Mouse (Mus musculus): ENCODE data around the gene Paox.
A peak's percentile ranks its signal among the peaks of the same experiment; 100 is the strongest.

Gene Paox

DNA sequence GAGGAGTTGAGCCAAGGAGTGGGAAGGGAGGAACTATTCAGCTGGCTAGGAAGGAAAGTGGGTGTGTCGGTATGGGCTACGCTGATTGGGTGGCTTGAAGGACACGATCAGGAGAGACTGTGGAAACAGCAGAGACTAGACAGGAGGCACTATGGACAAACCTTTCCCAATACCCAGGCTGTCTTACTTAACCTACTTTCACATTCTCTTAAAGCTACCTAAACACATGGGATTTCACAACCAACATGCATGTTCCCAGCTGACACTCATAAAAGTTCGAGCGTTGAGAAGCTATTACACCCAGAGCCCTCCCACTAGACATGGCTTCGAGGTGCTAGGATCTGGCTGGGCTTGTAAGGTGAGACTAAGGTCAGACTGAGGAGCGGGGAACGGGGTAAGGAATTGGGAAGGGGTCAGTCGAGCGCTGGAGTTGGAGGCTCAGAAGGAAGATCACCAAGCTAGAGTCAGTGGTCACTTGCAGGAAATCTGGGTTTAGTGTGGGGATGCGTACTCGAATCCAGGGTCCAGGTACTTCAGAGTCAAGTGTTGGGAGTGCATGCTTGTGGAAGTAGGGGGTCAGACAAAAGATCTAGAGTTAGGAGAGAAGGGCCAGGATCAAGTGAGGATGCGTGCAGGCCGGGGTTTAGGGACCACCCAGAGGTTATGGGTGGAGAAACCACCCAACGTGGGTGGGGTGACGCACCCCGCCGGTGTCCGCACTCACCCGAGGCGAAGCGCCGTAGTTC is at the start of gene Paox:
Gene Paox, plus strand, starts transcription at position 217 of the 746 bp plus-strand sequence.
- peak; percentile 85 for DNase-seq (ENCODE audit: low read depth, low spot score)

DNA sequence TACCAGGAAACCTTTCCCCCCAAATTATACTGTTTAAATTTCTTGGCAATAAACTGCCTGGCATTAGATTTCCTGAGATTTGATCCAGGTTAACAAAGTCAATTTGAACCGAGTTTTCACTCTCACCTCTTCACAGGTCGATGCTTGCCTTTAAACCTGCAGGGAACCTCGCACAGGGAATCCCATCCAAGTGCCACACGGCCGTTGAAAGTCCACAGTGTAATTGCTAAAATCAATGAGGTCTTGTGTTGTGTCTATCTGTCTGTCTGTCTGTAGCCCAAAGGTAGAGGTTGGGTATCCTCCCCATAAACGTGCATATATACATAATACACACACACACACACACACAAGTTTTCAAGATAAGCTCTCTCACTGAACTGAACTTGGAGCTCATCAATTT is 48.2 kb upstream of the Paox start:
- no peak for DNase-seq (ENCODE audit: low read depth, low spot score)

DNA sequence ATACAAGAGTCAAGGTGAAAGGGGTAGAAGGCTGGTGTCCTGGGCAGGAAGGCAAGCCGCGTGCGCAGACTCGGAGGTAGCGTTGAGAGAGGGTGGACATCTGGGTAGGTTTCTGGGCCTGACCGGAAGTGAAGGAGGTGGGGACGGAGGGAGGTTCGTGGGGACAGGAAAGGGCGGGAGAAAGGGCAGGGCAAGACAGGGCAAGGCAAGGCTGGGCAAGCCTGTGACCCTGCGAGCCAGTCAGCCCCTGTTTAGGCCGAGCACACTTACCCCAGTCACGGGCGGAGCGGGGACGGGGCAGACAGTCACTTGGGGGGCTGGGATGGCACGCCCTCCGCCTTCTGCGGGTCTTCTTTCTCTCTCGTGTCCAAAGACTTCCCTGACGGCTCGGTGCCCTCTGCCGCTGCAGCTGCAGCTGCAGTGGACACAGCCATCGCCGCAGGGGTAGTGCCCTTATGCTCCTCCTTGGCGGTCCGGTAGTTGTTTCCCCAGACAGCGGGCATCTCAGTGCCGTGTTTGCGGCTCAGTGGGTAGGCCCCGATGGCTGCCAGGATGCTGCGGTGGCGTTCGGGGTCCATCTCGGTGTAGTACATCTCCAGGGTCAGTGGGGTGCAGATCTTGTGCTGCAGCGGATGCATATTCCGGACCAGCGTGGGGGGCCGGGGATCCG is 45.4 kb upstream of the Paox start:
- no peak for DNase-seq (ENCODE audit: low read depth, low spot score)

DNA sequence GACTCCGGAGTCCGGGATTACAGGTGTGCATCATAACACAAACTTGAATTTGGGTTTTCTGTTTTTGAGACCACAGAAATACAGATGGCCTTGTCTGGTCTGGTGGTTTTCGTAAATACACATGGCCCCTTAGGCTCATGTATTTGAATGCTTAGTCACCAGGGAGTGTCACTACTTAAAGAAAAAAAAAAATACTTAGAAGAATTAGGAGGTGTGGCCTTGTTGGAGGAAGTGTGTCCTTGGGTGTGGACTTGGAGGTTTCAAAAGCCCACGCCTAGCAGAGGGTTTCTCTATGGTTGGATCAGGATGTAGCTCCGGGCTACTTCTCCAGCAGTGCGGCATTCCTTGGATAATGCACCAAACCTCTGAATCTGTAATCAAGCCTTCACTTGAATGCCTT is 37.9 kb upstream of the Paox start:
- DNase-seq (ENCODE audit: low read depth, low spot score), result peak; percentile 65

DNA sequence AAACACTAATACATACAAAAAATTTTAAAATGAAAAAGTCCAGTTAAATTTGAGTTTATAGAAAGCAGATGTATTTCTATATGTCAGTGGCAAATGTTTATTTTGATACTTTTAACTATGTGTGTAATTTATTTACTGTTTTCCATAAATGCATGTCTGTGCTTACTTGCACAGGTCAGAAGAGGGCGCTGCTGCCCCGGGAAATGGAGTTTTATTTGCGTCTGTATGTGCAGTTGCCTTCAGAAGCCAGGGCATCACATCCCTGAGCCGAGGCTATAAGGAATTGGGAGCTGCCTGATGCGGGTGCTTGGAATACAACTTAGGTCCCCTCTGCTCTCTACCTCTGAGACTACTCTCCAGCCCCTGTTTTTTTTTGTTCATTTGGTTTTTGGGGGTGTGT is 36.9 kb upstream of the Paox start:
- DNase-seq (ENCODE audit: low read depth, low spot score), result peak; percentile 82

DNA sequence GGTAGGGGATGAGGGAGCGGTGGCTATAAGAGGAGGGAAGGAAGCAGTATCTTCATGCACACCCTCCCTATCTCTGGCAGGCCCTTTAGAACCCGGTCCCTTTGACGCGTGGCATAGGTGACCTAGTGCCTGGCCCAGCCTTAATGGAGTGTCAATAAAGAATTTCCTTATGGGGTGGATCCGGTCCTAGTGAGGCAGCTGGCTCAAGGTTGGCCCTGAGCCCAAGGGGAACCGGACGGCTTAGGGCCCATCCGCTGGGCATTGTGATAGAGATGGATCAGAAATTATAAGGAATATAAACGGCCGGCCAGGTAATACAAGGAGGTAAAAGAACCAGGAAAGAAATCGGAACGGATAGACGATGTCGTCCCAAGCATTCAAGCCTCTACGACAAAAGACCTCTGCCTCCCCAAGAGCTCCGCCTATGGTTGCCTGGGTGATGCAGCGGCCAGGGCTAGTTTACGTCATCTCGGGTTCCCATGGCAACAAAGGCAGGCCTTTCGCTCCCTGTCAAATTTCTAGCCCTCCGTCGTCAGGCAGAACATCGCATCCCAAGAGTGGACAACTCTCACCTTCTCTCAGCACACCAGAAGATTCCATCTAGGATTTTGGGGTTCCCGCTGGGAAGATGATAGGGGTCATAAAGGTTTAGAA is 35.0 kb upstream of the Paox start:
- peak; percentile 92 for DNase-seq (ENCODE audit: low read depth, low spot score)

DNA sequence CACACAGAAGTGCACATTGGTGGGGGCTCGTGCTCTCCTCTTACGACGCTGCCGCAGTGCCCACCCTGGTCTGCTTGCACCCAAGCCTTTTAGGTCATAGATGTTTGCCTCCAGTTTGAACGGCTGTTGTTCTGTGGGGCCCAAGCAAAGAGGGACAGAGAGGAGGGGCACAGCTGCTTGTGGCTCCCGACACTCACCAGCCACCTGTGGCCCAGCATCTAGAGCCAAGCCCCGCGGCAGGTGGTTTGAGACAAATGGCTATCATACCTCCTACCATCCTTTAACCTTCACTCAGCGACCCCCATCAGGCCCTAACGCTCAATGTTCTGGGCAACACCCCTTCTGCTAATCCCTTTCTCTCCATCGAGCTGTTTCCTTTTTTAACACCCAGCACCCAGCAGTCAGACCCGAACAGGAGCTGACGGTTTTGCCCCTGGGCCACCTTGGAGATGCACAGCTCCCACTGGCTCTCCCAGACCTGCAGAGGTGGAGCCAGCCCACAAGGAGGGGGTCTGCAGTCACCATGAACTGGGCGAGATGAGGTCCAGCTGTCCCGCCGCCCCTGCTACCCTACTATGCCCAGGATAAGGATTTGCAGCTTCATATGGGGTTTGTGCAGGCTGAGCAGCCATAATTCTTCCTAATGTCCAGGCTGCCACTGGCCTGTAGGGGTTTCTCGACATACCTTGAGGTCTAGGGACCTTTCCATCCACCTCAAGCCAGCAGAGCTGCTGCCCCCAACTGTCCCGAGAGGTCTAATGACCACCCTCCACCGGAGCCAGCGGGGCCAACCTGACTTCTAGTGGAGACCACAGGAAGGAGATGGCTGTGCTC is 34.0 kb upstream of the Paox start:
- DNase-seq (ENCODE audit: low read depth, low spot score), result no peak

DNA sequence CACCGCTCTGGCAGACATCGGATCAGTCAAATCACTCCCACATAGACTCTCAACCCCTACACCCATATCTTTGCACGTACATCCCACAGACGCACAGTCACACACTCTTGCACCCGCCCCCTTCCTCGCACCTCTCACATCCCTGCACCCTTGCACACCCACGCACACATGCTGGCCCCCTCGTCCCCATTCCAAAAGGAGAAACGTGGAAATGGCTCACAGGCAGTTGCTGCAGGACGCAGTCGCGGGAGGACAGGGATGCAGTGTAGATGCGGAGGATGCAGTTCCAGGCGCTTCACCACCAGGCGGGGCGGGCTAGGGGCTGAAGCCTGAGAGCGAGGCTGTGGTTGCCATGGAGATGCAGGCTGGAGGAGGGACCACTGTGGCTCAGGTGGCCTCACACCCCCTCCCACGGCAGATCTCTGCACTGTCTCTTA is 33.3 kb upstream of the Paox start, which contains the start of gene Caly:
Gene Caly, minus strand, starts transcription at position 307 of the 437 bp plus-strand sequence.
- DNase-seq (ENCODE audit: low read depth, low spot score), result peak; percentile 91

GRCm38 (mm10) chr7:140090601-140091000 is 25.0 kb upstream of the Paox start:
- no peak for DNase-seq (ENCODE audit: low read depth, low spot score)

- DNase-seq (ENCODE audit: low read depth, low spot score), result no peak
Measured at GRCm38 (mm10) chr7:140092924-140093528, 22.6 kb upstream of the Paox start, which contains the start of gene Prap1. Prap1 (plus strand) TSS chr7:140093395.

- DNase-seq (ENCODE audit: low read depth, low spot score), result no peak
Measured at GRCm38 (mm10) chr7:140094954-140095353, 20.6 kb upstream of the Paox start.

- DNase-seq (ENCODE audit: low read depth, low spot score), result no peak
Measured at GRCm38 (mm10) chr7:140095556-140095955, 20.0 kb upstream of the Paox start.

GRCm38 (mm10) chr7:140096055-140096454 is 19.5 kb upstream of the Paox start:
- no peak for DNase-seq (ENCODE audit: low read depth, low spot score)

GRCm38 (mm10) chr7:140098466-140098865 is 17.1 kb upstream of the Paox start:
- DNase-seq (ENCODE audit: low read depth, low spot score), result no peak

GRCm38 (mm10) chr7:140101498-140101897 is 14.1 kb upstream of the Paox start:
- DNase-seq (ENCODE audit: low read depth, low spot score), result no peak

- peak; percentile 93 for DNase-seq (ENCODE audit: low read depth, low spot score)
Measured at GRCm38 (mm10) chr7:140101993-140102860, 13.4 kb upstream of the Paox start, which contains the start of gene Fuom. Fuom (minus strand) TSS chr7:140102441.

- no peak for DNase-seq (ENCODE audit: low read depth, low spot score)
Measured at GRCm38 (mm10) chr7:140104009-140104408, 11.6 kb upstream of the Paox start.

DNA sequence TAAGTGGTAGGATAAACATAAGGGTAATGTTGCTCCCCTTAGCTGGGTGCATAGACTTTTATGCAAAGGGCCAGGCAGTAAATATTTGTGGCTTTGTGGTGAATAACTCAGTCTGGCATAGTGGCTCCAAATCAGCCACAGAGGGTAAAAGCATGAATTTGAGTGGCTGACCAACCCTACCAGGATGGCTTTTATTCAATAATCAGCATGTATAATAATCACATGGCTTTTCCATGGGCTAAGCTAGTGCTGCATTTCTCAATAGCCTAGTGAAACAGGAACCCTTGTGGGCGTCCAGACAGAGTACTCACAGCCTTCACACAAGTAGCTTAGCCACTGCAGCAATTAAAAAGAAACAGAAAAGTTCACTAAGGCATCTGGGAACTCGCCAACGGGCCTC is 3.7 kb upstream of the Paox start:
- DNase-seq (ENCODE audit: low read depth, low spot score), result no peak

GRCm38 (mm10) chr7:140116329-140117054 is 893 bp downstream of the Paox start, which contains the start of gene Echs1:
Echs1 (minus strand) TSS chr7:140116476.
- peak; percentile 91 for DNase-seq (ENCODE audit: low read depth, low spot score)

Data from R1 (cell line).